Mouse (Mus musculus): Measurements from ENCODE around the gene Angptl1. TPM values are rescaled to one million over a fixed set of nuclear protein-coding genes. Genes with fewer than 3 reads are reported as not detected.

The Angptl1 gene
- polyA plus RNA-seq, 1 experiment from 2014 or later: 3.2 TPM

DNA sequence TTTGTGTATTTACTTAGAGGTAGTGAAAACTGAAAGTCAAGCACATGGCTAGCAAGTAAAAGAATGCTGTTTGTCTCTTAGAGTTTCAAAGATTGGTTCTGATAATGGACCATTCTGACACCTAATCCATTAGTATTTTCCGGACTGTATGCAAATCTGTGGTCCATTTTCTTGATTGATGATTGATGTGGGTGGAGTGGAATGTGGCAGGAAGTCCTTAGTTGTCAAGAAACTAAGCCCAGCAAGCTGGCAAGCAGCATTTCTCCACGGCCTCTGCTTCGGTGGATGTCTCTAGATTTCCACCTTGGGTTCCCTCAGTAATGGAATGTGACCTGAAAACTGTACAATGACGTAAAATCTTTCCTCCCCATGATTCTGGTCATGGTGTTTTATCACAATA lies 32.3 kb downstream of the Angptl1 start:
- Histone ChIP-seq H3K4me1 (no peaks in the 10 kb centered on the region), H3K27me3 (replicated peaks) (no peaks in the 10 kb centered on the region), H3K36me3 (peaks cover 8% of the 10 kb centered on the region; the same call in 1 of the 2 replicates), H3K9ac (replicated peaks) (no peak overlapping the region), H3K4me3 (replicated peaks) (no peak overlapping the region), H3K4me2 (no peak overlapping the region), H3K27ac (replicated peaks) (no peak overlapping the region), H3K9me3 (replicated peaks) (no peaks in the 10 kb centered on the region)
- ATAC-seq (ENCODE audit: low FRiP score): no peak
- 93% methylated on average over 4 of the region's 4 CpGs for WGBS

DNA sequence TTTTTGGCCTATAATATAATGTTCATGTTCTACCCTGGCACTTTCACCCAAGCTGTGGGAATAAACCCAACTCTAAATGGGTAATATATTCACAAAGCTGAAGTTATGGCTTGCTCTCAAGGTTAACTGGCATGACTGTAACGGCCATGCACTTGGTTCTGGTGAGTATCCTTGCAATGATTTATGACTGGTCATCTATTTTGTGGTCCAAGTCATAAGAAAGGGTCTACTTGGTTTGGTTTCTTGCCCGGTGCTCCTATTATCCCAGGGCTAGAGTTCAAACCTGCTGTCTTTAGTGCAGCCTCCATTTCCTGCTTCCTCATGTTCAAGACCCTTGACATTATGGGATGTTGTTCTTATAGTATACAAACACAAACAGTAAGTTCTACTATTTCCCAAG lies 46.4 kb downstream of the Angptl1 start:
- no peaks in the 10 kb centered on the region for H3K9me3 ChIP-seq (replicated peaks)
- WGBS: 56% methylated on average over 2 of the region's 2 CpGs

GRCm38 (mm10) chr1:156885879-156886278 lies 47.5 kb downstream of the Angptl1 start:
- H3K27ac ChIP-seq (replicated peaks): no peak overlapping the region
- H3K4me3 ChIP-seq (replicated peaks): no peak overlapping the region
- H3K36me3 ChIP-seq: peaks cover 30% of the 10 kb centered on the region
- no peaks in the 10 kb centered on the region for H3K9me3 ChIP-seq (replicated peaks)
- no peak overlapping the region for H3K4me2 ChIP-seq
- ATAC-seq (ENCODE audit: low FRiP score): no peak
- H3K4me1 ChIP-seq: no peaks in the 10 kb centered on the region
- 90% methylated on average over 2 of the region's 2 CpGs for WGBS
- no peaks in the 10 kb centered on the region for H3K27me3 ChIP-seq (replicated peaks)
- no peak overlapping the region for H3K9ac ChIP-seq (replicated peaks)

More for the DNA sequence above, 46.4 kb downstream of the Angptl1 start:
- H3K4me1 ChIP-seq: no peaks in the 10 kb centered on the region
- ATAC-seq (ENCODE audit: low FRiP score): no peak
- H3K27me3 ChIP-seq (replicated peaks): no peaks in the 10 kb centered on the region
- H3K27ac ChIP-seq (replicated peaks): no peak overlapping the region
- H3K9ac ChIP-seq (replicated peaks): no peak overlapping the region
- H3K36me3 ChIP-seq: peaks cover 30% of the 10 kb centered on the region
- no peak overlapping the region for H3K4me2 ChIP-seq
- H3K4me3 ChIP-seq (replicated peaks): no peak overlapping the region

DNA sequence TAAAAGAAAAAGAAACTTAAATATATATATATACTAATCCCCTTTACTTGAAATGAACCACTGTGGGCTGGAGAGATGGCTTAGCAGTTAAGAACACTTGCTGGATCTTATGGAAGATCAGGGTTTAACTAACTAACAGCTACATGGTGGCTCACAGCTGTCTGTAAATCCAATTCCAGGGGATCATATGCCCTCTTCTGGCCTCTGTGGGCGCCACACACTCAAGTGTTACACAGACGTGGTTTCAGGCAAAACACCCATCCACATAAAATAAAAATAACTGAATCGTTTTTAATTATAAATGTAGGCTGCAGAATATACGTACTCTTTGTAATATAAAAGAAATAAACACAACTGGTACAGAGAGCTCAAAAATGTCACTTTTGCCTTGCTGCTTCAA lies 50.5 kb downstream of the Angptl1 start:
- WGBS: 88% methylated on average over 4 of the region's 4 CpGs
- H3K4me2 ChIP-seq: no peak overlapping the region
- no peak for ATAC-seq (ENCODE audit: low FRiP score)
- no peaks in the 10 kb centered on the region for H3K9me3 ChIP-seq (replicated peaks)
- H3K4me3 ChIP-seq (replicated peaks): no peak overlapping the region
- no peaks in the 10 kb centered on the region for H3K27me3 ChIP-seq (replicated peaks)
- no peaks in the 10 kb centered on the region for H3K4me1 ChIP-seq
- H3K9ac ChIP-seq (replicated peaks): no peak overlapping the region
- H3K27ac ChIP-seq (replicated peaks): no peak overlapping the region
- peaks cover 23% of the 10 kb centered on the region for H3K36me3 ChIP-seq

DNA sequence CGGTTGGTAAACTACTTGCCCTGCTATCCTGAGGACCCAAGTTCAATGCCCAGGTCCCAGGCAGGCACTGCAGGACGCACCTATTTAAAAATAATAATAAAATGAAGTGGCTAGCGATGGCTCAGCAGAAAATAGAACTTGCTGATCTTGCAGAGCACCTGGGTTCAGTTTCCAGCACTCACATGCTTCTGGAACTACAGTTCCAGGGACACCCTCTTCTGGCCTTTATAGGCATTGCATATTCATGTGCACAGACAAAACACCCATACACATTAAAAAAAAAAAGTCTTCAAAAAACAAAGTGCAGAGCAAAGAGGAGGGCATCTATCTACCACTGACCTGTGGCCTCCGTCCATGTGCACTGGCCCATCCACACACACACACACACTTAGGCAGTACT lies 53.2 kb downstream of the Angptl1 start:
- no peak for ATAC-seq (ENCODE audit: low FRiP score)
- H3K4me3 ChIP-seq (replicated peaks): no peak overlapping the region
- 93% methylated on average over 4 of the region's 4 CpGs for WGBS
- H3K36me3 ChIP-seq: peaks cover 14% of the 10 kb centered on the region
- no peaks in the 10 kb centered on the region for H3K4me1 ChIP-seq
- H3K27ac ChIP-seq (replicated peaks): no peak overlapping the region
- H3K9ac ChIP-seq (replicated peaks): no peak overlapping the region
- no peaks in the 10 kb centered on the region for H3K9me3 ChIP-seq (replicated peaks)
- no peaks in the 10 kb centered on the region for H3K27me3 ChIP-seq (replicated peaks)
- H3K4me2 ChIP-seq: no peak overlapping the region

DNA sequence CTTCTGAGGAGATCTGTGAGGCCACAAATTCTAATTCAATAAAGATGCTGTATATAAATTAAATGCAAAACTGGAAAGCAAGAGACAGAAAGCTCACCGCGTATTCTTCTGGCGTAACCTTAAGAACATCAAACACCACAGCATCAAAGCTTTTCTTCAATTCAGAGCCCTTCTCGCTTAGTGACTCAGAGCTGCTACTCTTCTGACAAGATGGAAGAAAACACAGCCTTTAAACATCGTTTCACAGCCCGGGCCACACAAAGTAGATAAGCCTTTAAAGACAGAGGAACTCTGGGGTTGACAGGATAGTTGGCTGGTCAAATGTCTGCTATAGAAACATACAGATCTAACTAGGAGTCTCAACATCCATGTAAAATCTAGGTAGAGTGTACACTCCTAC lies 63.3 kb downstream of the Angptl1 start:
- H3K9me3 ChIP-seq (replicated peaks): no peaks in the 10 kb centered on the region
- H3K27ac ChIP-seq (replicated peaks): no peak overlapping the region
- WGBS: 94% methylated on average over 6 of the region's 6 CpGs
- H3K9ac ChIP-seq (replicated peaks): no peak overlapping the region
- H3K4me1 ChIP-seq: no peaks in the 10 kb centered on the region
- no peak overlapping the region for H3K4me3 ChIP-seq (replicated peaks)
- peaks cover 5% of the 10 kb centered on the region for H3K36me3 ChIP-seq
- H3K4me2 ChIP-seq: no peak overlapping the region
- H3K27me3 ChIP-seq (replicated peaks): no peaks in the 10 kb centered on the region
- no peak for ATAC-seq (ENCODE audit: low FRiP score)

DNA sequence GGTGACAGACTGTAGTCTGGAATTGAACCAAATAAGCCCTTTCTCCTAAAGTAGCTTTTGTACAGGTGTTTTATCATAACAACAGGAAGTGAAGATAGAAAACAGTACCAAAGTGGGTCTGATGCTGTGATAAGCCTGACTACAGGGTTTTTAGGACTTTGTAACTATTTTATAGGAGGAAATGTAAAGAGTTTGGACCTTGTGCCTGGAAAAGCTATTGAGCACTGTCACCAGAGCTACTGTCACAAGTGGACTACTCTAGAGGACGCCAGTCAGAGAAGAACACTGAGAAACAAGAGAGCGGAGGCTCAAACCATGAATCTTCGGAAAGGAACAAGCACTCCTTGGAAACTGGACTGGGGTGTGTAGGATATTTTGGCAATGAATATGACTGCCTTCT lies 65.5 kb downstream of the Angptl1 start:
- H3K27ac ChIP-seq (replicated peaks): no peak overlapping the region
- H3K9ac ChIP-seq (replicated peaks): no peak overlapping the region
- no peak for ATAC-seq (ENCODE audit: low FRiP score)
- H3K27me3 ChIP-seq (replicated peaks): no peaks in the 10 kb centered on the region
- no peak overlapping the region for H3K4me3 ChIP-seq (replicated peaks)
- WGBS: 86% methylated on average over 3 of the region's 3 CpGs
- no peaks in the 10 kb centered on the region for H3K4me1 ChIP-seq
- H3K36me3 ChIP-seq: peaks cover 9% of the 10 kb centered on the region
- H3K9me3 ChIP-seq (replicated peaks): no peaks in the 10 kb centered on the region
- H3K4me2 ChIP-seq: no peak overlapping the region

DNA sequence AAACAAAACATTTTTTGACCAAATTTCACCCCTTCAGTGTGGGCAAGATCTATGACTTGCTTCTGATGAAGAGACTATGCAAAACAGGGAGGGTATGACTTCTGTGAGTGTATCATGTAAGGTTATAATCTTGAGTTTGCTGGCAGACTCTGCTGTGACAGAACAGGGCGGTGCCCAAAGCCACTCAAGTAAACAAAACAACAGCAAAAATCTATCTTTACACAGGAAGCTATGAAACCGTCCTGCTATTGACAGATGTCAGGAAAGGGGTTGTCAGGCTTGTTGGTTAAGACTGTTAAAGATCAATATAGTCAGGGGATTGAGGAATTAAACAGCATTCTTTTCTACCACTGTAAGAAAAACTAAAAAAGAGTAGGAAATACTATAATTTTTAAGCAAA lies 67.3 kb downstream of the Angptl1 start:
- no peak overlapping the region for H3K4me2 ChIP-seq
- no peaks in the 10 kb centered on the region for H3K4me1 ChIP-seq
- H3K9me3 ChIP-seq (replicated peaks): no peaks in the 10 kb centered on the region
- H3K36me3 ChIP-seq: 0 out of 2 replicates have a peak, but pooled peaks cover 6% of the 10 kb centered on the region
- no peak for ATAC-seq (ENCODE audit: low FRiP score)
- H3K27ac ChIP-seq (replicated peaks): no peak overlapping the region
- 86% methylated on average over 2 of the region's 2 CpGs for WGBS
- H3K4me3 ChIP-seq (replicated peaks): no peak overlapping the region
- H3K9ac ChIP-seq (replicated peaks): no peak overlapping the region
- no peaks in the 10 kb centered on the region for H3K27me3 ChIP-seq (replicated peaks)

DNA sequence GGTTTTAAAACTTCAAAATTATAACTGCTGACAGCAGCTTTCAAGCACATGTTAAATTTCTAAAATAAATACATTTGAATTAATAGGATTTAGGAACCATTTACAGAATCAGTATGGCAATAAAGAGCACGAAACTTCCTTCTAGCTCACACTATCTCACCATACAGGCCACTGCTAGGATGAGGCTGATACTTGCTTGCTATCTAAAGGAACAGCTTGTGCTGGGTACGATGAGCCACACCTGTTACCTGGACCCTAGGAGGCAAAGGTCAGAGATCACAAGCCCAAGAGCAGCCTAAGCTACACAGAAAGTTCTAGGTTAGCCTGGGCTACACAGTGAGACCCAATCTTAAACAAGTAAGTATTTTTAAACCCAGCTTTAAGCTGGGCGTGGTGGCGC lies 70.9 kb downstream of the Angptl1 start:
- H3K4me2 ChIP-seq: no peak overlapping the region
- no peak overlapping the region for H3K27ac ChIP-seq (replicated peaks)
- 98% methylated on average over 4 of the region's 4 CpGs for WGBS
- 0 out of 2 replicates have a peak, but pooled peaks cover 6% of the 10 kb centered on the region for H3K36me3 ChIP-seq
- H3K4me3 ChIP-seq (replicated peaks): no peak overlapping the region
- H3K27me3 ChIP-seq (replicated peaks): no peaks in the 10 kb centered on the region
- no peak overlapping the region for H3K9ac ChIP-seq (replicated peaks)
- no peak for ATAC-seq (ENCODE audit: low FRiP score)
- H3K4me1 ChIP-seq: no peaks in the 10 kb centered on the region
- H3K9me3 ChIP-seq (replicated peaks): no peaks in the 10 kb centered on the region

- Histone ChIP-seq H3K4me2 (no peak overlapping the region), H3K9me3 (replicated peaks) (no peaks in the 10 kb centered on the region), H3K4me3 (replicated peaks) (no peak overlapping the region), H3K36me3 (0 out of 2 replicates have a peak, but pooled peaks cover 6% of the 10 kb centered on the region), H3K4me1 (no peaks in the 10 kb centered on the region), H3K9ac (replicated peaks) (no peak overlapping the region), H3K27ac (replicated peaks) (no peak overlapping the region), H3K27me3 (replicated peaks) (no peaks in the 10 kb centered on the region)
- ATAC-seq (ENCODE audit: low FRiP score): no peak
These were observed 71.5 kb downstream of the Angptl1 start for GRCm38 (mm10) chr1:156909866-156910265.

Other genes starting within 250 kb of the Angptl1 start
- gene Tor3a, start 164.2 kb upstream of the Angptl1 start, polyA plus RNA-seq (2015; fragmentation: Nextera tagmentation; extraction: Ambion mirVana): 3.2 and 5.6 TPM in 2 replicates
- 26.8 and 27.4 TPM in 2 replicates for gene Fam20b, start 119.5 kb upstream of the Angptl1 start, polyA plus RNA-seq (2015; fragmentation: Nextera tagmentation; extraction: Ambion mirVana)
- 77.6 and 88.0 TPM in 2 replicates for gene Ralgps2, start 101.1 kb downstream of the Angptl1 start, polyA plus RNA-seq (2015; fragmentation: Nextera tagmentation; extraction: Ambion mirVana)

Data from neural tube, embryonic 15.5 days (tissue).